Mouse (Mus musculus) lung, embryonic 15.5 days (tissue): ENCODE measurements at regions not wholly inside any gene's neighbourhood (a gene's known extent, or its start where the extent isn't known, plus 50 kb on each side); places are given as distances from the start of the nearest gene placed in this dataset.

Experiments
- ATAC-seq: fragments of 200-750 bp; cut with Nextera tagmentation; 2 replicates; pipeline ENCODE4 v1.8.0; 2017; ENCODE audit warnings: moderate number of reproducible peaks, borderline replicate concordance; ENCODE audit not compliant: low FRiP score, low TSS enrichment; ENCODE audit errors: extremely low read depth
- H3K27ac ChIP-seq: fragments of 300-500 bp; sonication (generic); 2 replicates; pipeline ENCODE4 v1.5.1; 2015; ENCODE audit warnings: moderate library complexity, mild to moderate bottlenecking, inconsistent platforms
- H3K27me3 ChIP-seq: fragments of 300-500 bp; sonication (generic); 2 replicates; pipeline ENCODE4 v1.6.1; 2015; ENCODE audit warnings: inconsistent platforms
- H3K36me3 ChIP-seq: fragments of 300-500 bp; sonication (generic); 2 replicates; pipeline ENCODE4 v1.6.1; 2015; ENCODE audit warnings: inconsistent platforms
- H3K4me1 ChIP-seq: fragments of 300-500 bp; sonication (generic); 2 replicates; pipeline ENCODE4 v1.6.1; 2015; ENCODE audit warnings: inconsistent platforms
- H3K4me2 ChIP-seq: fragments of 300-500 bp; sonication (generic); 2 replicates; pipeline ENCODE4 v1.6.1; 2015; ENCODE audit warnings: inconsistent platforms, mild to moderate bottlenecking, moderate library complexity
- H3K4me3 ChIP-seq: fragments of 300-500 bp; sonication (generic); 2 replicates; pipeline ENCODE4 v1.5.1; 2015; ENCODE audit warnings: mild to moderate bottlenecking, inconsistent platforms
- H3K9ac ChIP-seq: fragments of 300-500 bp; sonication (generic); 2 replicates; pipeline ENCODE4 v1.6.1; 2015; ENCODE audit warnings: inconsistent platforms
- H3K9me3 ChIP-seq: fragments of 300-500 bp; sonication (generic); 2 replicates; pipeline ENCODE4 v1.6.1; 2016; ENCODE audit warnings: inconsistent platforms
- WGBS: fragments of 180-500 bp; shearing (Covaris S2); methylation state at CpG from one replicate; pipeline ENCODE4 v1.1.7; 2015; 5-methylcytosine and 5-hydroxymethylcytosine counted together

- Histone ChIP-seq H3K9ac (no peak overlapping the region), H3K27me3 (no peaks in the 10 kb centered on the region), H3K27ac (no peak overlapping the region), H3K36me3 (no peaks in the 10 kb centered on the region), H3K4me1 (no peaks in the 10 kb centered on the region), H3K9me3 (no peaks in the 10 kb centered on the region), H3K4me2 (no peak overlapping the region), H3K4me3 (no peak overlapping the region)
- WGBS = 58% methylated on average over 3 of the region's 3 CpGs
- ATAC-seq = no peak
Measured at GRCm38 (mm10) chr8:31422241-31422640, 2006.3 kb upstream of the 5930422O12Rik start.

DNA sequence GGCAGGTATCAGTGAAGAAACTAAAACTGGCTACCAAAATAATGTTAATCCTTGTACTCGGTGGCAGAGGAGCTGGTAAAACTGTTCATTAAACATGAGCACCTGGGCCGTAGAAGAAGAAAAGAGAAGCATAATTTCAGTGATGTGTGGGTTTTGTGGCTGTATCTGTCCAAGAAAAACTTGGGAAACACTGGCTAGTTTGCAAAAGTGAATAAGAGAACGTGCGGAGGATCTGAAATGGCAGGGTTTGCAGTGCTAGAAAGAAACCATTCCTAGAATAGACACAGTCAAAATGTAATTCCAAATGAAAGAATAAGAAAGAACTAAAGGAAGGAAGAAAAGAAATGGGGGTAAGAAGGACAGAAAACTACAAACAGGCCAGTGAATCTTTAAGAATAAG is 2000.8 kb upstream of the 5930422O12Rik start:
- Histone ChIP-seq H3K4me3 (no peak overlapping the region), H3K36me3 (no peaks in the 10 kb centered on the region), H3K4me1 (no peaks in the 10 kb centered on the region), H3K27ac (no peak overlapping the region), H3K9ac (no peak overlapping the region), H3K27me3 (no peaks in the 10 kb centered on the region), H3K9me3 (no peaks in the 10 kb centered on the region), H3K4me2 (no peak overlapping the region)
- 84% methylated on average over 4 of the region's 4 CpGs for WGBS
- no peak for ATAC-seq

DNA sequence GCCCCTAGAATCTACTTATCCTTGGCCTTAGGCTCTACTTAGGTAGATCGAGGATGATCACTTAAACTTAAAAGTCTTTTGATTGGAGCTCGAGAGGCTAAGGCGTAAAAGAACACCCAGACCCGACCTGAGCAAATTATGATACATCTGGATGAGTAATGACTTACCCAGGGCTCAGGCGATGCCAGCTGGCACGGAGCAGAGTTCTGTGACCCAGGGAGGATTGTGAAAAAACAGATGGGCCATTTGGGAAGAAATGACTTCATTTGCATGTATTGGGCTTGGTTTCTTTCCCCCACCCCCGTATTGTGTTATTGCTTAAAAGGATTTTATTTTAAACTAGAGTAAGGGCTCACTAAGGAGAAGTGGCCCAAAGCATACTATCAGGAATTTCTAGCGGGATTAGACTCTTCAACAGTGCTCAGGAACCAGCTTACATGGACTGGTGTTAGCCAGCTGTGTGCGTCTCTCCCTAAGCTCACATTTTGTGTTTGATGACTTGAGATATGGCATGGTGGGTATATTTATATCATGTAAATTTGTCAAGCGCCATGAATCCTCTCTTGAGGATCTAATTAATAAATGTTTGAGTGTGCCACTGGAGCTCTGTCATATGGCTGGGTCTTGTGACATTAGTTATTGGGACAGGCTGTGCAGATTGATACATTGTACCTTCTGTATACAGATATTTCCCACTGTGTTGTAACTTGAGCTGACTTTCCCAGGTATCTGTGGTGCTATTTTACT is 1991.9 kb upstream of the 5930422O12Rik start:
- Histone ChIP-seq H3K27me3 (no peaks in the 10 kb centered on the region), H3K9ac (no peak overlapping the region), H3K4me2 (no peak overlapping the region), H3K9me3 (no peaks in the 10 kb centered on the region), H3K4me1 (no peaks in the 10 kb centered on the region), H3K4me3 (no peak overlapping the region), H3K27ac (no peak overlapping the region), H3K36me3 (no peaks in the 10 kb centered on the region)
- 75% methylated on average over 10 of the region's 10 CpGs for WGBS
- no peak for ATAC-seq

GRCm38 (mm10) chr8:31444834-31445233 is 1983.7 kb upstream of the 5930422O12Rik start:
- 58% methylated on average over 1 of the region's 1 CpGs for WGBS
- Histone ChIP-seq H3K4me2 (no peak overlapping the region), H3K27me3 (no peaks in the 10 kb centered on the region), H3K36me3 (no peaks in the 10 kb centered on the region), H3K4me3 (no peak overlapping the region), H3K4me1 (no peaks in the 10 kb centered on the region), H3K9me3 (no peaks in the 10 kb centered on the region), H3K9ac (no peak overlapping the region), H3K27ac (no peak overlapping the region)
- ATAC-seq = no peak

GRCm38 (mm10) chr8:31447984-31448383 is 1980.5 kb upstream of the 5930422O12Rik start:
- Histone ChIP-seq H3K36me3 (no peaks in the 10 kb centered on the region), H3K27ac (no peak overlapping the region), H3K4me3 (no peak overlapping the region), H3K4me1 (no peaks in the 10 kb centered on the region), H3K4me2 (no peak overlapping the region), H3K27me3 (no peaks in the 10 kb centered on the region), H3K9ac (no peak overlapping the region), H3K9me3 (no peaks in the 10 kb centered on the region)
- 78% methylated on average over 2 of the region's 2 CpGs for WGBS
- ATAC-seq = no peak

- WGBS = 68% methylated on average over 16 of the region's 16 CpGs
- Histone ChIP-seq H3K36me3 (no peaks in the 10 kb centered on the region), H3K27me3 (no peaks in the 10 kb centered on the region), H3K27ac (no peak overlapping the region), H3K4me2 (no peak overlapping the region), H3K4me1 (no peaks in the 10 kb centered on the region), H3K9ac (no peak overlapping the region), H3K9me3 (no peaks in the 10 kb centered on the region), H3K4me3 (no peak overlapping the region)
- ATAC-seq = no peak
Measured at GRCm38 (mm10) chr8:31454736-31455391, 1973.6 kb upstream of the 5930422O12Rik start.

GRCm38 (mm10) chr8:31460349-31460748 is 1968.2 kb upstream of the 5930422O12Rik start:
- Histone ChIP-seq H3K36me3 (no peaks in the 10 kb centered on the region), H3K27me3 (no peaks in the 10 kb centered on the region), H3K9me3 (no peaks in the 10 kb centered on the region), H3K4me3 (no peak overlapping the region), H3K4me2 (no peak overlapping the region), H3K4me1 (no peaks in the 10 kb centered on the region), H3K27ac (no peak overlapping the region), H3K9ac (no peak overlapping the region)
- no peak for ATAC-seq
- 86% methylated on average over 3 of the region's 3 CpGs for WGBS
